Mouse (Mus musculus): ENCODE data around the gene Zfp560. TPM values are rescaled to one million over a fixed set of nuclear protein-coding genes. Genes with fewer than 3 reads are reported as not detected.
"Not testable (repeated sequence)": the region's sequence is repeated elsewhere in the genome, so short reads cannot be mapped to it uniquely, and the experiment has no call there.

Gene Zfp560
- polyA plus RNA-seq, 1 experiment = 18.4 TPM

DNA sequence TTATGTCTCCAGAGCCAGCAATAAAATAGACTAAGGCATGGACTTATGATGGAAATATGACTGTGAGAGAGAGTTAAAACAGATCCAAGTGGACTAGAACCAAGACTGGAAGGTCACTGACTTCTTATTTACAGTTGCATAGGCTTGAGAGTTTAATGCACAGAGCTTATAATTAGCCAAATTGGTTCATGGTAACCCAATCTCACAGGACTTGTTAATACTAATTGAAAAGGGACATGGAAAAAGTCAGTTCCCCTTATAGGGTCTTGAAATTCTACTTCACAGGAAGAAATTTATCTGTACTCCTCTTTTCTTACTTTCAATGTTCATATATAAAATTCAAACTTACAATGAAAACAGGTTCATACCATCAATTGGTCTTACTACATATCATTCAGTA is 49.0 kb downstream of the Zfp560 start, which contains the start of gene Olfr18:
Gene Olfr18 (minus strand): TSS at position 101 of the 400 bp plus-strand sequence.
- TF ChIP-seq REST (IDR thresholded peaks at IDR 0.05; ENCODE audit: insufficient read depth, insufficient read length) (no peak), MAX (IDR thresholded peaks at IDR 0.05; ENCODE audit: low read depth) (no peak), CEBPB (IDR thresholded peaks at IDR 0.05; ENCODE audit: insufficient read depth, poor library complexity, severe bottlenecking) (no peak), POLR2A (IDR thresholded peaks at IDR 0.05; ENCODE audit: insufficient read length, low read depth) (no peak)
- Histone ChIP-seq H3K79me2 (ENCODE audit: control insufficient read depth, insufficient read depth) (no peaks in the 10 kb centered on the region), H3K4me3 (no peak within 1 kb of the TSS), H3K4me2 (ENCODE audit: low read depth) (no peak within 1 kb of the TSS), H3K27me3 (ENCODE audit: control insufficient read depth, insufficient read depth, insufficient read length) (no peaks in the 10 kb centered on the region), H3ac (ENCODE audit: control insufficient read depth, insufficient read length) (no peak within 1 kb of the TSS), H3K36me3 (ENCODE audit: control insufficient read depth, insufficient read depth) (no peaks in the 10 kb centered on the region)

GRCm38 (mm10) chr9:20298232-20298631 is 86.7 kb downstream of the Zfp560 start, which contains the start of gene Olfr873:
TSS of gene Olfr873 (plus strand) at chr9:20298532.
- Histone ChIP-seq H3K36me3 (ENCODE audit: control insufficient read depth, insufficient read depth) (no peaks in the 10 kb centered on the region), H3K27me3 (ENCODE audit: control insufficient read depth, insufficient read depth, insufficient read length) (no peaks in the 10 kb centered on the region), H3K4me2 (ENCODE audit: low read depth) (no peak within 1 kb of the TSS), H3K79me2 (ENCODE audit: control insufficient read depth, insufficient read depth) (no peaks in the 10 kb centered on the region), H3ac (ENCODE audit: control insufficient read depth, insufficient read length) (no peak within 1 kb of the TSS), H3K4me3 (no peak within 1 kb of the TSS)
- no peak for TF ChIP-seq E2F4 (IDR thresholded peaks at IDR 0.05; ENCODE audit: insufficient read depth)
- TF ChIP-seq MYOG (IDR thresholded peaks at IDR 0.05; ENCODE audit: control insufficient read depth in 1 of 3, insufficient read depth in 1 of 3, insufficient read length in 2 of 3, low read depth in 2 of 3) = no peak
- no peak for TF ChIP-seq TCF3 (IDR thresholded peaks at IDR 0.05; ENCODE audit: insufficient read length, low read depth)
- TF ChIP-seq POLR2AphosphoS2 (IDR thresholded peaks at IDR 0.05; ENCODE audit: insufficient read length, low read depth) = no peak
- no peak for TF ChIP-seq MAX (IDR thresholded peaks at IDR 0.05; ENCODE audit: low read depth)

GRCm38 (mm10) chr9:20295562-20295961 is 89.4 kb downstream of the Zfp560 start:
- H3K79me2 ChIP-seq (ENCODE audit: control insufficient read depth, insufficient read depth); H3K36me3 ChIP-seq (ENCODE audit: control insufficient read depth, insufficient read depth); H3K27me3 ChIP-seq (ENCODE audit: control insufficient read depth, insufficient read depth, insufficient read length); H3K4me3 ChIP-seq; H3ac ChIP-seq (ENCODE audit: control insufficient read depth, insufficient read length); H3K4me2 ChIP-seq (ENCODE audit: low read depth): not testable (repeated sequence)

Other genes with a start within 250 kb of the Zfp560 start
- not detected for gene Olfr870, start 211.1 kb downstream of the Zfp560 start, polyA plus RNA-seq (2012; fragmentation: generic; extraction: Trizol)
- gene Olfr871, start 173.0 kb downstream of the Zfp560 start, polyA plus RNA-seq (2012; fragmentation: generic; extraction: Trizol) = not detected
- gene Olfr872, start 148.1 kb downstream of the Zfp560 start, polyA plus RNA-seq (2012; fragmentation: generic; extraction: Trizol) = not detected
- not detected for gene Olfr39, start 102.8 kb downstream of the Zfp560 start, polyA plus RNA-seq (2012; fragmentation: generic; extraction: Trizol)
- gene Olfr873, start 86.6 kb downstream of the Zfp560 start, polyA plus RNA-seq (2012; fragmentation: generic; extraction: Trizol) = not detected
- not detected for gene Olfr18, start 49.1 kb downstream of the Zfp560 start, polyA plus RNA-seq (2012; fragmentation: generic; extraction: Trizol)
- 2.0 TPM for gene Zfp26, start 75.0 kb upstream of the Zfp560 start, polyA plus RNA-seq (2012; fragmentation: generic; extraction: Trizol)
- 5.5 TPM for gene Zfp426, start 107.6 kb upstream of the Zfp560 start, polyA plus RNA-seq (2012; fragmentation: generic; extraction: Trizol)
- 5.8 TPM for gene Zfp266, start 136.2 kb upstream of the Zfp560 start, polyA plus RNA-seq (2012; fragmentation: generic; extraction: Trizol)
- gene Zfp846, start 196.1 kb upstream of the Zfp560 start, polyA plus RNA-seq (2012; fragmentation: generic; extraction: Trizol) = 1.7 TPM